Mouse (Mus musculus) cerebellum, adult 2 months (tissue): ENCODE results near the gene Ccdc144b.

Source experiments
- CTCF ChIP-seq: fragments of 200-500 bp; IDR thresholded peaks from 2 replicates; pipeline ENCODE4 v1.5.1; 2011; ENCODE audit warnings: low read depth, mild to moderate bottlenecking, control low read depth, low read length, moderate library complexity, borderline replicate concordance; ENCODE audit not compliant: insufficient read depth
- POLR2A ChIP-seq: fragments of 200-500 bp; IDR thresholded peaks from 2 replicates; pipeline ENCODE4 v1.6.1; 2011; ENCODE audit warnings: low read length, control low read depth, borderline replicate concordance; ENCODE audit not compliant: insufficient read depth

DNA sequence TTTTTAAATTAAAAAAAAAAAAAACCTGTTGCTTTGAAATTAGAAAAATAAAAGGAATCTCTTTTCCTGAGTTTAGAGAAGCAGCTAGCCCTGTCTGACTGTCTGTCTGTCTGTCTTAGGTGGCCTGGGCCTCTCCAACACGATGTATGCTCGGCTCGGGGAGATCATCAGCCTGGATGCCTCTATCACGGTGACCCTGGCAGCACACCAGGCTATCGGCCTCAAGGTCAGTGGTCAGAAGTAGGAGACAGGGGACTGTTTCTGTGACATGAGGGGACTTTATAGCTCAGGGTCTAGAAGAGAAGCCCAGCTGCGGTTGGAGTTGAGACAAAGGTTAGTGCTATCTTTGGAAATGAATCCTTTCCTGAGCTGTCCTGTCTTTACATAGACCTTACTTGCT, 20.9 kb upstream of the Ccdc144b start:
- TF ChIP-seq POLR2A (no peak), CTCF (no peak)
